Mouse (Mus musculus) cerebellum, adult 11 months (tissue): ENCODE measurements around the gene Kif4.

ENCODE experiments used
- DNase-seq: peaks from one replicate; pipeline ENCODE4 v3.0.0; 2022

Gene Kif4

GRCm38 (mm10) chrX:100625546-100625801 is at the start of gene Kif4:
Kif4 (plus strand) TSS chrX:100625737.
- no peak for DNase-seq

- DNase-seq, result no peak
These were observed 30.7 kb upstream of the Kif4 start, which contains the start of gene P2ry4 for GRCm38 (mm10) chrX:100594791-100595190. P2ry4 (minus strand) TSS chrX:100594869.

- no peak for DNase-seq
These were observed 28.1 kb upstream of the Kif4 start for GRCm38 (mm10) chrX:100597439-100597838.

GRCm38 (mm10) chrX:100599755-100600154 is 25.8 kb upstream of the Kif4 start:
- DNase-seq, result no peak

GRCm38 (mm10) chrX:100605314-100605713 is 20.2 kb upstream of the Kif4 start, which contains the start of gene Arr3:
Arr3 (plus strand) TSS chrX:100605497.
- DNase-seq, result no peak

- DNase-seq, result no peak
These were observed 7.0 kb upstream of the Kif4 start for GRCm38 (mm10) chrX:100618488-100618887.

GRCm38 (mm10) chrX:100621366-100621765 is 4.2 kb upstream of the Kif4 start:
- no peak for DNase-seq

- DNase-seq, result no peak
These were observed 1.3 kb upstream of the Kif4 start for GRCm38 (mm10) chrX:100624242-100624641.

GRCm38 (mm10) chrX:100625146-100625545 is 391 bp upstream of the Kif4 start:
- no peak for DNase-seq

GRCm38 (mm10) chrX:100625802-100626793 is 561 bp downstream of the Kif4 start, which contains the start of gene Pdzd11:
Pdzd11 (minus strand) TSS chrX:100626568.
- DNase-seq, result peak; percentile 80

- no peak for DNase-seq
These were observed 3.5 kb downstream of the Kif4 start for GRCm38 (mm10) chrX:100629076-100629475.

GRCm38 (mm10) chrX:100638477-100638876 is 12.9 kb downstream of the Kif4 start:
- no peak for DNase-seq

GRCm38 (mm10) chrX:100652848-100653247 is 27.3 kb downstream of the Kif4 start:
- DNase-seq, result no peak

- DNase-seq, result no peak
These were observed 39.3 kb downstream of the Kif4 start for GRCm38 (mm10) chrX:100664825-100665224.

- DNase-seq, result no peak
These were observed 52.7 kb downstream of the Kif4 start for GRCm38 (mm10) chrX:100678204-100678603.

GRCm38 (mm10) chrX:100686527-100686926 is 61.0 kb downstream of the Kif4 start:
- DNase-seq, result no peak

- no peak for DNase-seq
These were observed 62.0 kb downstream of the Kif4 start for GRCm38 (mm10) chrX:100687360-100688032.

GRCm38 (mm10) chrX:100688033-100688370 is 62.5 kb downstream of the Kif4 start:
- no peak for DNase-seq

GRCm38 (mm10) chrX:100696776-100697175 is 71.2 kb downstream of the Kif4 start:
- DNase-seq, result no peak

- DNase-seq, result no peak
These were observed 82.5 kb downstream of the Kif4 start for GRCm38 (mm10) chrX:100708032-100708431.

GRCm38 (mm10) chrX:100716173-100716572 is 90.6 kb downstream of the Kif4 start:
- no peak for DNase-seq

- DNase-seq, result no peak
These were observed 103.4 kb downstream of the Kif4 start for GRCm38 (mm10) chrX:100728947-100729346.

- peak; percentile 30 for DNase-seq
These were observed 104.2 kb downstream of the Kif4 start, which contains the start of gene Gdpd2 for GRCm38 (mm10) chrX:100729665-100730188. Gdpd2 (plus strand) TSS chrX:100729873.

GRCm38 (mm10) chrX:100730266-100730665 is 104.7 kb downstream of the Kif4 start:
- DNase-seq, result no peak
